ENCODE assay signal across 13 mouse cellular contexts in genomic region chr10:83726164-83726563, GRCm38 (mm10). TPM values are rescaled to one million over a fixed set of nuclear protein-coding genes. Genes with fewer than 3 reads are reported as not detected.
DNase-seq lines count a peak whose midpoint lies in the region; ATAC-seq lines count a peak whose summit lies in the region.
"Had no signal": no experiment of that assay in that cellular context is flagged by ENCODE, and none has a peak within 500 bp of the region (broad histone marks: within the 10 kb centered on the region; RNA-seq: fewer than 3 reads in every experiment).

No protein-coding gene starts in this region.

- no peaks in the 10 kb centered on the region for H3K36me3 ChIP-seq in kidney, embryonic 15.5 days
- H3K36me3 ChIP-seq: forebrain, embryonic 10.5 days; hindbrain, embryonic 15.5 days had no signal

- no peak overlapping the region for H3K4me2 ChIP-seq in kidney, embryonic 15.5 days
- H3K4me2 ChIP-seq: hindbrain, embryonic 15.5 days had no signal

- H3K9ac ChIP-seq in kidney, embryonic 15.5 days: no peak overlapping the region
- H3K9ac ChIP-seq: hindbrain, embryonic 15.5 days had no signal

- H3K4me3 ChIP-seq in kidney, embryonic 15.5 days (replicated peaks): no peak overlapping the region
- H3K4me3 ChIP-seq: forebrain, embryonic 10.5 days; hindbrain, embryonic 15.5 days; megakaryocyte, embryonic 14.5 days had no signal

- intact Hi-C loops in heart, postnatal 14 days (cut with DNase I): loop anchor here (5.0 kb wide), 1 partner anchor 79 kb away; the partner anchor contains the start of gene Appl2

- WGBS in kidney, embryonic 15.5 days: 61% methylated on average over 11 of the region's 11 CpGs

- no peak for DNase-seq in kidney, adult 18-20 months
- peak; percentile 52 for DNase-seq in gastrocnemius, postnatal 25 days
- DNase-seq in heart, postnatal 14 days: peak; percentile 50 to 71
- DNase-seq in lung, postnatal 4 days: peak; percentile 66 to 85
- DNase-seq in layer of hippocampus, postnatal 36 days: no peak
- DNase-seq in frontal cortex, postnatal 25 days (ENCODE audit: low spot score in 2 of 2): no peak
- DNase-seq in cerebellum, adult 8-10 months: no peak
- DNase-seq: cerebellum, postnatal 14 days had no signal

- no peak for ATAC-seq in kidney, embryonic 15.5 days (replicated peaks; ENCODE audit: low FRiP score)
- ATAC-seq: activated CD4-positive, CD25-positive, alpha-beta regulatory T cell, adult 4 months had no signal

- H3K27ac ChIP-seq in kidney, embryonic 15.5 days: peak overlapping the region; percentile 3; the same call in 1 of the 2 replicates
- H3K27ac ChIP-seq: forebrain, embryonic 10.5 days; hindbrain, embryonic 15.5 days had no signal

- H3K27me3 ChIP-seq in kidney, embryonic 15.5 days: no peaks in the 10 kb centered on the region
- H3K27me3 ChIP-seq: hindbrain, embryonic 15.5 days had no signal

- H3K9me3 ChIP-seq in kidney, embryonic 15.5 days (replicated peaks): peaks cover 3% of the 10 kb centered on the region; the same call in 1 of the 2 replicates
- H3K9me3 ChIP-seq: hindbrain, embryonic 15.5 days had no signal

- H3K4me1 ChIP-seq in kidney, embryonic 15.5 days: peaks cover 20% of the 10 kb centered on the region

RNA-seq across cellular contexts. Expression of gene 1500009L16Rik, which starts 3.5 kb away (rescaled TPM):
- 36.3 and 36.6 TPM in 2 replicates for polyA plus RNA-seq in kidney, embryonic 15.5 days (2015; fragmentation: Nextera tagmentation; extraction: Ambion mirVana)
- under 1 TPM; 0.79 to 0.80 TPM for total RNA-seq in gastrocnemius, postnatal 25 days (2021)
- 1 to 10 TPM; 4.5 to 6.9 TPM for total RNA-seq in heart, postnatal 14 days (2021)
- 10 to 100 TPM; 18.5 to 21.6 TPM for total RNA-seq in layer of hippocampus, postnatal 36 days (2021)

Comparison
In these comparisons a context has a peak if more than half of its experiments do, and no peak if none do; other contexts are left out.
1. DNase-seq: peak in gastrocnemius, postnatal 25 days (single experiment), heart, postnatal 14 days (2 of 2) and lung, postnatal 4 days (2 of 2); none in kidney, adult 18-20 months (single experiment), layer of hippocampus, postnatal 36 days (0 of 2), frontal cortex, postnatal 25 days (0 of 2) and cerebellum, adult 8-10 months (single experiment).